Mouse (Mus musculus) MEL (cell line): Measurements from ENCODE around the gene Tmem115. TPM values are rescaled to one million over a fixed set of nuclear protein-coding genes. Genes with fewer than 3 reads are reported as not detected.

Source experiments
- DNase-seq: peaks from one replicate; pipeline ENCODE4 v3.0.0; 2011; ENCODE audit warnings: low read depth, low spot score
- H3K27ac ChIP-seq: 2 replicates; pipeline ENCODE4 v1.5.1; 2012; ENCODE audit warnings: low read depth, mild to moderate bottlenecking, control low read depth, low read length, moderate library complexity; ENCODE audit not compliant: control insufficient read depth
- H3K27me3 ChIP-seq, 2 experiments: fragments of 150-350 bp in 1 of 2; sonication (generic) in 1 of 2; 2 replicates each; pipeline ENCODE4 v1.6.1; 2012; ENCODE audit warnings: low read length in 2 of 2, mild to moderate bottlenecking in 2 of 2, improper control_type of control experiment in 1 of 2, moderate library complexity in 1 of 2; ENCODE audit not compliant: insufficient read depth in 2 of 2, control insufficient read depth in 1 of 2
- H3K36me3 ChIP-seq, 2 experiments: 2 replicates each; pipeline ENCODE4 v1.6.1; 2012 to 2014; ENCODE audit warnings: low read length in 2 of 2, improper control_type of control experiment in 1 of 2, inconsistent platforms in 1 of 2, mild to moderate bottlenecking in 1 of 2; ENCODE audit not compliant: insufficient read depth in 2 of 2, control insufficient read depth in 1 of 2
- H3K4me1 ChIP-seq, 2 experiments: fragments of 150-350 bp in 1 of 2; sonication (generic) in 1 of 2; 2 replicates each; pipeline ENCODE4 v1.6.1; 2012; ENCODE audit warnings: low read length in 2 of 2, improper control_type of control experiment in 1 of 2, mild to moderate bottlenecking in 1 of 2; ENCODE audit not compliant: insufficient read depth in 2 of 2, control insufficient read depth in 1 of 2
- H3K4me3 ChIP-seq, 2 experiments: fragments of 150-350 bp in 1 of 2; sonication (generic) in 1 of 2; 2 replicates each; pipeline ENCODE4 v1.5.1; 2012; ENCODE audit warnings: low read depth in 2 of 2, low read length in 2 of 2, mild to moderate bottlenecking in 2 of 2, moderate library complexity in 2 of 2, control low read depth in 1 of 2, improper control_type of control experiment in 1 of 2; ENCODE audit not compliant: control insufficient read depth in 1 of 2, insufficient read depth in 1 of 2
- H3K79me2 ChIP-seq: 2 replicates; pipeline ENCODE4 v1.6.1; 2012; ENCODE audit warnings: mild to moderate bottlenecking, low read length, moderate library complexity; ENCODE audit not compliant: control insufficient read depth, poor library complexity, insufficient read depth
- H3K9ac ChIP-seq: 2 replicates; pipeline ENCODE4 v1.6.1; 2012; ENCODE audit warnings: low read depth, mild to moderate bottlenecking, control low read depth, low read length, moderate library complexity; ENCODE audit not compliant: control insufficient read depth, poor library complexity, severe bottlenecking
- H3K9me3 ChIP-seq: fragments of 150-350 bp; sonication (generic); replicated peaks from 2 replicates; pipeline ENCODE4 v1.6.1; 2012; ENCODE audit warnings: mild to moderate bottlenecking, low read length, improper control_type of control experiment, moderate library complexity; ENCODE audit not compliant: insufficient read depth
- BHLHE40 ChIP-seq: IDR thresholded peaks from 2 replicates; pipeline ENCODE4 v1.6.1; 2012; ENCODE audit warnings: low read depth, mild to moderate bottlenecking, inconsistent platforms, low read length, improper control_type of control experiment, borderline replicate concordance
- CHD2 ChIP-seq: IDR thresholded peaks from 2 replicates; pipeline ENCODE4 v1.6.1; 2011; ENCODE audit warnings: low read length, improper control_type of control experiment
- CTCF ChIP-seq, 3 experiments: IDR thresholded peaks in 2 of 3; conservative IDR thresholded peaks in 1 of 3; 2 replicates each; pipeline ENCODE4 v1.5.1; 2011 to 2012; ENCODE audit warnings: low read length in 3 of 3, low read depth in 2 of 3, mild to moderate bottlenecking in 2 of 3, improper control_type of control experiment in 1 of 3, inconsistent platforms in 1 of 3, mixed read lengths in 1 of 3, moderate library complexity in 1 of 3; ENCODE audit not compliant: control insufficient read depth in 1 of 3, insufficient read depth in 1 of 3, poor library complexity in 1 of 3, severe bottlenecking in 1 of 3
- E2F4 ChIP-seq: IDR thresholded peaks from 2 replicates; pipeline ENCODE4 v1.6.1; 2011; ENCODE audit warnings: low read depth, low read length, improper control_type of control experiment, borderline replicate concordance
- EP300 ChIP-seq, 2 experiments: IDR thresholded peaks; 2 replicates each; pipeline ENCODE4 v1.6.1; 2011; ENCODE audit warnings: improper control_type of control experiment in 2 of 2, low read length in 2 of 2, low read depth in 1 of 2, mild to moderate bottlenecking in 1 of 2
- ETS1 ChIP-seq: IDR thresholded peaks from 2 replicates; pipeline ENCODE4 v1.6.1; 2012; ENCODE audit warnings: low read depth, mild to moderate bottlenecking, inconsistent platforms, low read length, improper control_type of control experiment, moderate library complexity
- GABPA ChIP-seq: IDR thresholded peaks from 2 replicates; pipeline ENCODE4 v1.6.1; 2012; ENCODE audit warnings: low read depth, mild to moderate bottlenecking, inconsistent platforms, low read length, improper control_type of control experiment, moderate library complexity
- GATA1 ChIP-seq: IDR thresholded peaks from 2 replicates; pipeline ENCODE4 v1.6.1; 2011; ENCODE audit warnings: low read depth, low read length, improper control_type of control experiment
- HCFC1 ChIP-seq: IDR thresholded peaks from 2 replicates; pipeline ENCODE4 v1.6.1; 2012; ENCODE audit warnings: low read depth, mild to moderate bottlenecking, inconsistent platforms, low read length, improper control_type of control experiment, moderate library complexity
- JUND ChIP-seq: IDR thresholded peaks from 2 replicates; pipeline ENCODE4 v1.6.1; 2011; ENCODE audit warnings: low read depth, mild to moderate bottlenecking, improper control_type of control experiment, low read length
- KAT2A ChIP-seq: conservative IDR thresholded peaks from 2 replicates; pipeline ENCODE4 v1.6.1; 2012; ENCODE audit warnings: low read depth, low read length, improper control_type of control experiment, inconsistent platforms
- MAFK ChIP-seq: IDR thresholded peaks from 2 replicates; pipeline ENCODE4 v1.6.1; 2011; ENCODE audit warnings: low read depth, mild to moderate bottlenecking, low read length, improper control_type of control experiment, borderline replicate concordance
- MAZ ChIP-seq: IDR thresholded peaks from 2 replicates; pipeline ENCODE4 v1.6.1; 2012; ENCODE audit warnings: low read depth, mild to moderate bottlenecking, inconsistent platforms, low read length, improper control_type of control experiment
- MEF2A ChIP-seq: IDR thresholded peaks from 2 replicates; pipeline ENCODE4 v1.6.1; 2014; ENCODE audit warnings: low read depth, mild to moderate bottlenecking, inconsistent platforms, low read length, improper control_type of control experiment; ENCODE audit not compliant: poor library complexity, insufficient replicate concordance, severe bottlenecking; ENCODE audit errors: extremely low read depth
- MXI1 ChIP-seq: IDR thresholded peaks from 2 replicates; pipeline ENCODE4 v1.6.1; 2011; ENCODE audit warnings: mild to moderate bottlenecking, low read depth, low read length, improper control_type of control experiment
- MYB ChIP-seq: IDR thresholded peaks from 2 replicates; pipeline ENCODE4 v1.6.1; 2011; ENCODE audit warnings: mild to moderate bottlenecking, low read depth, low read length, improper control_type of control experiment
- MYC ChIP-seq: IDR thresholded peaks from 2 replicates; pipeline ENCODE4 v1.6.1; 2011; ENCODE audit warnings: low read depth, mild to moderate bottlenecking, low read length, improper control_type of control experiment, moderate library complexity
- NELFE ChIP-seq: IDR thresholded peaks from 2 replicates; pipeline ENCODE4 v1.6.1; 2011; ENCODE audit warnings: low read depth, low read length, improper control_type of control experiment
- NRF1 ChIP-seq: IDR thresholded peaks from 2 replicates; pipeline ENCODE4 v1.6.1; 2014; ENCODE audit warnings: low read depth, mild to moderate bottlenecking, inconsistent platforms, low read length, improper control_type of control experiment, moderate library complexity; ENCODE audit not compliant: poor library complexity, insufficient read depth, severe bottlenecking
- POLR2A ChIP-seq, 2 experiments: IDR thresholded peaks; 2 replicates each; pipeline ENCODE4 v1.6.1; 2011 to 2012; ENCODE audit warnings: low read length in 2 of 2, mild to moderate bottlenecking in 2 of 2, control low read depth in 1 of 2, improper control_type of control experiment in 1 of 2, low read depth in 1 of 2, moderate library complexity in 1 of 2; ENCODE audit not compliant: control insufficient read depth in 1 of 2, insufficient read depth in 1 of 2, poor library complexity in 1 of 2
- POLR2AphosphoS2 ChIP-seq: IDR thresholded peaks from 2 replicates; pipeline ENCODE4 v1.6.1; 2011; ENCODE audit warnings: low read length, improper control_type of control experiment
- POLR2AphosphoS5 ChIP-seq: IDR thresholded peaks from 2 replicates; pipeline ENCODE4 v1.6.1; 2012; ENCODE audit warnings: low read depth, borderline replicate concordance, mild to moderate bottlenecking, inconsistent platforms, low read length, moderate library complexity, mixed read lengths
- RAD21 ChIP-seq: IDR thresholded peaks from 2 replicates; pipeline ENCODE4 v1.6.1; 2011; ENCODE audit warnings: mild to moderate bottlenecking, low read depth, low read length, improper control_type of control experiment
- RCOR1 ChIP-seq: IDR thresholded peaks from 2 replicates; pipeline ENCODE4 v1.6.1; 2012; ENCODE audit warnings: low read depth, mild to moderate bottlenecking, inconsistent platforms, low read length, improper control_type of control experiment
- SIN3A ChIP-seq: IDR thresholded peaks from 2 replicates; pipeline ENCODE4 v1.6.1; 2012; ENCODE audit warnings: low read length, improper control_type of control experiment, inconsistent platforms
- SMC3 ChIP-seq: IDR thresholded peaks from 2 replicates; pipeline ENCODE4 v1.6.1; 2011; ENCODE audit warnings: low read depth, low read length, improper control_type of control experiment
- TAL1 ChIP-seq: IDR thresholded peaks from 2 replicates; pipeline ENCODE4 v1.6.1; 2012; ENCODE audit warnings: mild to moderate bottlenecking, inconsistent platforms, low read length, moderate library complexity, mixed read lengths
- TBP ChIP-seq: IDR thresholded peaks from 2 replicates; pipeline ENCODE4 v1.8.0; 2011; ENCODE audit warnings: low read depth, low read length, improper control_type of control experiment
- TCF12 ChIP-seq: IDR thresholded peaks from 2 replicates; pipeline ENCODE4 v1.6.1; 2014; ENCODE audit warnings: low read depth, mild to moderate bottlenecking, inconsistent platforms, low read length, improper control_type of control experiment, moderate library complexity
- UBTF ChIP-seq: IDR thresholded peaks from 2 replicates; pipeline ENCODE4 v1.6.1; 2012; ENCODE audit warnings: low read depth, mild to moderate bottlenecking, inconsistent platforms, low read length, improper control_type of control experiment, moderate library complexity, borderline replicate concordance; ENCODE audit not compliant: insufficient read depth
- USF2 ChIP-seq, 2 experiments: IDR thresholded peaks; 2 replicates each; pipeline ENCODE4 v1.6.1; 2011 to 2012; ENCODE audit warnings: improper control_type of control experiment in 2 of 2, low read length in 2 of 2, borderline replicate concordance in 1 of 2, inconsistent platforms in 1 of 2, low read depth in 1 of 2, mild to moderate bottlenecking in 1 of 2; ENCODE audit not compliant: insufficient read depth in 1 of 2
- ZC3H11A ChIP-seq: IDR thresholded peaks from 2 replicates; pipeline ENCODE4 v1.6.1; 2012; ENCODE audit warnings: low read depth, mild to moderate bottlenecking, inconsistent platforms, low read length, improper control_type of control experiment
- ZKSCAN1 ChIP-seq: IDR thresholded peaks from 2 replicates; pipeline ENCODE4 v1.6.1; 2012; ENCODE audit warnings: low read depth, mild to moderate bottlenecking, inconsistent platforms, low read length, improper control_type of control experiment, moderate library complexity
- ZMIZ1 ChIP-seq: IDR thresholded peaks from 2 replicates; pipeline ENCODE4 v1.6.1; 2012; ENCODE audit warnings: low read depth, mild to moderate bottlenecking, inconsistent platforms, low read length, improper control_type of control experiment, moderate library complexity
- polyA plus RNA-seq, 2 experiments: library from polyadenylated mRNA; stranded (reverse) in 1 of 2; unstranded in 1 of 2; fragments of >175 nt in 1 of 2; fragments of >200 nt in 1 of 2; gene quantifications; 2 replicates each; pipeline versions ENCODE4 v1.2.1 to v1.2.4; 2012; ENCODE audit warnings: low replicate concordance in 2 of 2, low read depth in 1 of 2; ENCODE audit not compliant: insufficient read length in 2 of 2, insufficient read depth in 1 of 2, missing spikeins in 1 of 2
- total RNA-seq: library from RNA; depleted of rRNA; stranded (reverse); fragments of 300-350 nt; gene quantifications from 2 replicates; pipeline ENCODE4 v1.2.3, GENCODE M21; 2012

Tmem115 gene
- total and polyA plus RNA-seq, 3 experiments = 34.6 to 39.3 TPM; not detected in 1

- H3K79me2 ChIP-seq = peaks cover 47% of the 10 kb centered on the region
- peak within 1 kb of the TSS; percentile 99 for H3K27ac ChIP-seq
- H3K27me3 ChIP-seq = no peaks in the 10 kb centered on the region
- H3K9ac ChIP-seq = peak within 1 kb of the TSS; percentile 99
- peak; percentile 99 for DNase-seq
- H3K4me3 ChIP-seq = peak within 1 kb of the TSS; percentile 55 to 86
- peaks cover 4 to 29% of the 10 kb centered on the region in 2 experiments; a peak in 3 of 4 replicates for H3K36me3 ChIP-seq
- no peaks in the 10 kb centered on the region for H3K9me3 ChIP-seq
- H3K4me1 ChIP-seq = peaks cover 16 to 31% of the 10 kb centered on the region in 2 experiments; a peak in 3 of 4 replicates
- TF ChIP-seq NELFE (peak; percentile 83), ETS1 (peak; percentile 95), POLR2A (IDR thresholded peaks at IDR 0.05; ENCODE audit: control insufficient read depth in 1 of 2, insufficient read depth in 1 of 2, low read depth in 1 of 2, low read length in 2 of 2, poor library complexity in 1 of 2) (peak in 1 of 2 experiments; percentile 91; a peak in 2 of 4 replicates), ZMIZ1 (no peak; the same call in 1 of the 2 replicates), MEF2A (peak; percentile 31; the same call in 1 of the 2 replicates), ZKSCAN1 (no peak), TBP (peak; percentile 90), SIN3A (peak; percentile 93), MXI1 (no peak; the same call in 1 of the 2 replicates), MYC (no peak), MYB (peak; percentile 80), POLR2AphosphoS5 (peak; percentile 83; the same call in 1 of the 2 replicates), GABPA (no peak; the same call in 1 of the 2 replicates), TCF12 (peak; percentile 98), MAFK (no peak), HCFC1 (peak; percentile 97), KAT2A (peak; percentile 99), UBTF (no peak), JUND (no peak), EP300 (IDR thresholded peaks at IDR 0.05; ENCODE audit: low read depth in 1 of 2, low read length in 2 of 2) (peak; percentile 86 to 95), BHLHE40 (peak; percentile 70), E2F4 (no peak), TAL1 (peak; percentile 98), ZC3H11A (no peak), CTCF (IDR thresholded peaks at IDR 0.05 in 2 of 3, conservative IDR thresholded peaks at IDR 0.05 in 1 of 3; ENCODE audit: control insufficient read depth in 1 of 3, insufficient read depth in 1 of 3, low read depth in 2 of 3, low read length in 3 of 3, poor library complexity in 1 of 3, severe bottlenecking in 1 of 3) (0 out of 6 replicates have a peak, but pooled peaks of 1 of the 3 experiments have one; percentile 12), SMC3 (no peak), NRF1 (peak; percentile 58; the same call in 1 of the 2 replicates), USF2 (IDR thresholded peaks at IDR 0.05; ENCODE audit: borderline replicate concordance in 1 of 2, insufficient read depth in 1 of 2, low read depth in 1 of 2, low read length in 2 of 2) (no peak), RCOR1 (peak; percentile 40; the same call in 1 of the 2 replicates), GATA1 (peak; percentile 95), POLR2AphosphoS2 (peak; percentile 94; the same call in 1 of the 2 replicates), MAZ (peak; percentile 99), RAD21 (no peak), CHD2 (peak; percentile 59)
Measured at GRCm38 (mm10) chr9:107586974-107587832, 53.5 kb downstream of the Tmem115 start, which contains the start of gene Ifrd2. Gene Ifrd2, plus strand, starts transcription at chr9:107587642.
